Mouse (Mus musculus) spleen, postnatal 14 days (tissue): ENCODE data around the gene Csnk2b.

Experiments
- DNase-seq, 2 experiments: peaks; one replicate each; pipeline ENCODE4 v3.0.0; 2021 to 2022; ENCODE audit warnings: low spot score in 2 of 2

Csnk2b gene

GRCm38 (mm10) chr17:35121871-35122303 lies at the start of gene Csnk2b:
Gene Csnk2b, minus strand, starts transcription at chr17:35122053.
- peak in 1 of 2 experiments; percentile 29 for DNase-seq

- DNase-seq, result no peak
These were observed 46.8 kb upstream of the Csnk2b start for GRCm38 (mm10) chr17:35168541-35169207.

GRCm38 (mm10) chr17:35167794-35168193 lies 45.9 kb upstream of the Csnk2b start:
- no peak for DNase-seq

GRCm38 (mm10) chr17:35166352-35167035 lies 44.6 kb upstream of the Csnk2b start:
- DNase-seq, result peak in 1 of 2 experiments; percentile 65

GRCm38 (mm10) chr17:35165451-35166155 lies 43.8 kb upstream of the Csnk2b start:
- no peak for DNase-seq

- DNase-seq, result peak; percentile 89 to 91
These were observed 43.0 kb upstream of the Csnk2b start, which contains the start of gene Prrc2a for GRCm38 (mm10) chr17:35164568-35165450. Gene Prrc2a, minus strand, starts transcription at chr17:35164897.

- DNase-seq, result no peak
These were observed 42.3 kb upstream of the Csnk2b start for GRCm38 (mm10) chr17:35164218-35164567.

- no peak for DNase-seq
These were observed 41.7 kb upstream of the Csnk2b start for GRCm38 (mm10) chr17:35163326-35164081.

- DNase-seq, result no peak
These were observed 40.9 kb upstream of the Csnk2b start for GRCm38 (mm10) chr17:35162730-35163129.

GRCm38 (mm10) chr17:35162121-35162520 lies 40.3 kb upstream of the Csnk2b start:
- DNase-seq, result no peak

- DNase-seq, result no peak
These were observed 39.6 kb upstream of the Csnk2b start for GRCm38 (mm10) chr17:35161421-35161820.

- DNase-seq, result no peak
These were observed 37.8 kb upstream of the Csnk2b start for GRCm38 (mm10) chr17:35159638-35160037.

GRCm38 (mm10) chr17:35158850-35159593 lies 37.2 kb upstream of the Csnk2b start:
- no peak for DNase-seq

GRCm38 (mm10) chr17:35157661-35158175 lies 35.9 kb upstream of the Csnk2b start:
- DNase-seq, result no peak

GRCm38 (mm10) chr17:35157254-35157653 lies 35.4 kb upstream of the Csnk2b start:
- no peak for DNase-seq

- DNase-seq, result no peak
These were observed 34.8 kb upstream of the Csnk2b start for GRCm38 (mm10) chr17:35156461-35157200.

- DNase-seq, result no peak
These were observed 33.6 kb upstream of the Csnk2b start for GRCm38 (mm10) chr17:35155451-35155850.

GRCm38 (mm10) chr17:35154616-35155015 lies 32.8 kb upstream of the Csnk2b start:
- no peak for DNase-seq

GRCm38 (mm10) chr17:35153931-35154330 lies 32.1 kb upstream of the Csnk2b start:
- no peak for DNase-seq
